Mouse (Mus musculus) hindbrain, embryonic 11.5 days (tissue): ENCODE measurements around the gene Gm49358. TPM values are rescaled to one million over a fixed set of nuclear protein-coding genes. Genes with fewer than 3 reads are reported as not detected.

Experiments used
- ATAC-seq: fragments of 200-750 bp; cut with Nextera tagmentation; 2 replicates; pipeline ENCODE4 v1.8.0; 2017; ENCODE audit warnings: mild to moderate bottlenecking, moderate TSS enrichment, moderate library complexity; ENCODE audit not compliant: low FRiP score
- DNase-seq: peaks from one replicate; pipeline ENCODE4 v3.0.0-alpha.2; 2015; ENCODE audit warnings: low spot score
- H3K27ac ChIP-seq: fragments of 300-500 bp; sonication (generic); 2 replicates; pipeline ENCODE4 v1.5.1; 2014; ENCODE audit warnings: mild to moderate bottlenecking, low read depth, low read length
- H3K27me3 ChIP-seq: fragments of 300-500 bp; sonication (generic); 2 replicates; pipeline ENCODE4 v1.6.1; 2014; ENCODE audit warnings: mild to moderate bottlenecking, low read length, moderate library complexity, mixed read lengths; ENCODE audit not compliant: control insufficient read depth, insufficient read depth
- H3K36me3 ChIP-seq: fragments of 300-500 bp; sonication (generic); 2 replicates; pipeline ENCODE4 v1.6.1; 2014; ENCODE audit warnings: mild to moderate bottlenecking, low read length, moderate library complexity, mixed read lengths; ENCODE audit not compliant: control insufficient read depth, insufficient read depth
- H3K4me1 ChIP-seq: fragments of 300-500 bp; sonication (generic); replicated peaks from 2 replicates; pipeline ENCODE4 v1.6.1; 2014; ENCODE audit warnings: low read length, mixed read lengths; ENCODE audit not compliant: control insufficient read depth, insufficient read depth
- H3K4me2 ChIP-seq: fragments of 300-500 bp; sonication (generic); replicated peaks from 2 replicates; pipeline ENCODE4 v1.6.1; 2014; ENCODE audit warnings: mild to moderate bottlenecking, low read depth, low read length
- H3K4me3 ChIP-seq: fragments of 300-500 bp; sonication (generic); 2 replicates; pipeline ENCODE4 v1.5.1; 2014; ENCODE audit warnings: low read depth, low read length
- H3K9ac ChIP-seq: fragments of 300-500 bp; sonication (generic); 2 replicates; pipeline ENCODE4 v1.6.1; 2014; ENCODE audit warnings: low read depth, low read length
- H3K9me3 ChIP-seq: fragments of 300-500 bp; sonication (generic); 2 replicates; pipeline ENCODE4 v1.6.1; 2016; ENCODE audit warnings: low read length; ENCODE audit not compliant: control insufficient read depth
- WGBS: fragments of 180-500 bp; shearing (Covaris S2); extraction: QIAGEN DNeasy Blood & Tissue Kit; methylation state at CpG from one replicate; pipeline ENCODE4 v1.1.7; 2014; 5-methylcytosine and 5-hydroxymethylcytosine counted together
- polyA plus RNA-seq: library from polyadenylated mRNA; unstranded; fragments of >200 nt; fragmentation: Nextera tagmentation; extraction: Ambion mirVana; gene quantifications from 2 replicates; pipeline ENCODE4 v1.2.1, GENCODE M21; 2014

Gene Gm49358
- polyA plus RNA-seq, 1 experiment from 2014 or later: not detected

GRCm38 (mm10) chr10:86782656-86783055 lies 18.9 kb downstream of the Gm49358 start:
- H3K9ac ChIP-seq: no peak overlapping the region

GRCm38 (mm10) chr10:86783561-86783960 lies 19.8 kb downstream of the Gm49358 start:
- 89% methylated on average over 5 of the region's 5 CpGs for WGBS
- no peak overlapping the region for H3K27ac ChIP-seq
- H3K36me3 ChIP-seq: no peaks in the 10 kb centered on the region
- no peak overlapping the region for H3K4me2 ChIP-seq
- no peaks in the 10 kb centered on the region for H3K9me3 ChIP-seq
- H3K9ac ChIP-seq: no peak overlapping the region
- ATAC-seq: no peak
- H3K27me3 ChIP-seq: peaks cover 9% of the 10 kb centered on the region; the same call in 1 of the 2 replicates
- no peak for DNase-seq
- no peak overlapping the region for H3K4me3 ChIP-seq
- peaks cover 3% of the 10 kb centered on the region; the same call in 1 of the 2 replicates for H3K4me1 ChIP-seq

More at GRCm38 (mm10) chr10:86782656-86783055, 18.9 kb downstream of the Gm49358 start:
- Histone ChIP-seq H3K36me3 (no peaks in the 10 kb centered on the region), H3K4me3 (no peak overlapping the region), H3K4me1 (peaks cover 4% of the 10 kb centered on the region; the same call in 1 of the 2 replicates), H3K27ac (no peak overlapping the region), H3K27me3 (peaks cover 9% of the 10 kb centered on the region; the same call in 1 of the 2 replicates), H3K4me2 (no peak overlapping the region), H3K9me3 (no peaks in the 10 kb centered on the region)
- no peak for DNase-seq
- no peak for ATAC-seq
- 66% methylated on average over 5 of the region's 5 CpGs for WGBS

GRCm38 (mm10) chr10:86784126-86784675 lies 20.4 kb downstream of the Gm49358 start:
- H3K36me3 ChIP-seq: no peaks in the 10 kb centered on the region
- no peaks in the 10 kb centered on the region for H3K9me3 ChIP-seq
- no peak overlapping the region for H3K4me3 ChIP-seq
- no peak overlapping the region for H3K9ac ChIP-seq
- no peak for ATAC-seq
- WGBS: 91% methylated on average over 5 of the region's 5 CpGs
- peaks cover 3% of the 10 kb centered on the region; the same call in 1 of the 2 replicates for H3K4me1 ChIP-seq
- no peak overlapping the region for H3K27ac ChIP-seq
- no peak for DNase-seq
- peaks cover 7% of the 10 kb centered on the region; the same call in 1 of the 2 replicates for H3K27me3 ChIP-seq
- H3K4me2 ChIP-seq: no peak overlapping the region

GRCm38 (mm10) chr10:86785396-86785795 lies 21.6 kb downstream of the Gm49358 start:
- Histone ChIP-seq H3K4me2 (no peak overlapping the region), H3K9me3 (no peaks in the 10 kb centered on the region), H3K4me1 (no peaks in the 10 kb centered on the region), H3K27me3 (no peaks in the 10 kb centered on the region), H3K27ac (no peak overlapping the region), H3K9ac (no peak overlapping the region), H3K36me3 (no peaks in the 10 kb centered on the region), H3K4me3 (no peak overlapping the region)
- DNase-seq: no peak
- 80% methylated on average over 2 of the region's 2 CpGs for WGBS
- ATAC-seq: no peak

GRCm38 (mm10) chr10:86786083-86786482 lies 22.3 kb downstream of the Gm49358 start:
- WGBS: 98% methylated on average over 5 of the region's 5 CpGs
- H3K4me2 ChIP-seq: no peak overlapping the region
- H3K4me3 ChIP-seq: no peak overlapping the region
- H3K27ac ChIP-seq: no peak overlapping the region
- no peaks in the 10 kb centered on the region for H3K27me3 ChIP-seq
- DNase-seq (no peak), ATAC-seq (no peak)
- H3K36me3 ChIP-seq: no peaks in the 10 kb centered on the region
- no peaks in the 10 kb centered on the region for H3K4me1 ChIP-seq
- H3K9me3 ChIP-seq: no peaks in the 10 kb centered on the region
- no peak overlapping the region for H3K9ac ChIP-seq

- H3K27me3 ChIP-seq: no peaks in the 10 kb centered on the region
- WGBS: 66% methylated on average over 5 of the region's 5 CpGs
- no peaks in the 10 kb centered on the region for H3K4me1 ChIP-seq
- ATAC-seq (no peak), DNase-seq (no peak)
- H3K9ac ChIP-seq: no peak overlapping the region
- H3K4me3 ChIP-seq: no peak overlapping the region
- H3K4me2 ChIP-seq: no peak overlapping the region
- H3K27ac ChIP-seq: no peak overlapping the region
- no peaks in the 10 kb centered on the region for H3K36me3 ChIP-seq
- no peaks in the 10 kb centered on the region for H3K9me3 ChIP-seq
Measured at GRCm38 (mm10) chr10:86788193-86788592, 24.4 kb downstream of the Gm49358 start.

- H3K4me1 ChIP-seq: no peaks in the 10 kb centered on the region
- H3K4me3 ChIP-seq: no peak overlapping the region
- no peak for DNase-seq
- no peak overlapping the region for H3K4me2 ChIP-seq
- no peaks in the 10 kb centered on the region for H3K36me3 ChIP-seq
- no peaks in the 10 kb centered on the region for H3K27me3 ChIP-seq
- no peaks in the 10 kb centered on the region for H3K9me3 ChIP-seq
- no peak overlapping the region for H3K27ac ChIP-seq
- ATAC-seq: no peak
- H3K9ac ChIP-seq: no peak overlapping the region
- 80% methylated on average over 7 of the region's 7 CpGs for WGBS
Measured at GRCm38 (mm10) chr10:86789146-86789672, 25.4 kb downstream of the Gm49358 start.

- no peak overlapping the region for H3K4me3 ChIP-seq
- no peaks in the 10 kb centered on the region for H3K36me3 ChIP-seq
- WGBS: 75% methylated on average over 7 of the region's 7 CpGs
- H3K9me3 ChIP-seq: no peaks in the 10 kb centered on the region
- ATAC-seq (no peak), DNase-seq (no peak)
- H3K27ac ChIP-seq: no peak overlapping the region
- H3K4me2 ChIP-seq: no peak overlapping the region
- H3K4me1 ChIP-seq: no peaks in the 10 kb centered on the region
- H3K27me3 ChIP-seq: no peaks in the 10 kb centered on the region
- no peak overlapping the region for H3K9ac ChIP-seq
Measured at GRCm38 (mm10) chr10:86791507-86792184, 27.9 kb downstream of the Gm49358 start.

- H3K4me3 ChIP-seq: no peak overlapping the region
- ATAC-seq: no peak
Measured at GRCm38 (mm10) chr10:86793509-86793951, 29.8 kb downstream of the Gm49358 start.

More at GRCm38 (mm10) chr10:86793509-86793951, 29.8 kb downstream of the Gm49358 start:
- Histone ChIP-seq H3K4me1 (no peaks in the 10 kb centered on the region), H3K36me3 (no peaks in the 10 kb centered on the region), H3K27me3 (no peaks in the 10 kb centered on the region), H3K4me2 (no peak overlapping the region), H3K9me3 (no peaks in the 10 kb centered on the region), H3K9ac (no peak overlapping the region), H3K27ac (no peak overlapping the region)
- WGBS: 75% methylated on average over 2 of the region's 2 CpGs
- DNase-seq: no peak
